Comparison of ENCODE assay signal across 19 mouse cellular contexts in genomic region chr5:3269760-3270159, GRCm38 (mm10).
DNase-seq lines count a peak whose midpoint lies in the region; ATAC-seq and TF ChIP-seq lines count a peak whose summit lies in the region.
"Had no signal": no experiment of that assay in that cellular context is flagged by ENCODE, and none has a peak within 500 bp of the region (broad histone marks: within the 10 kb centered on the region; RNA-seq: fewer than 3 reads in every experiment).

No protein-coding gene starts in this region.

- H3K36me3 ChIP-seq in forebrain, postnatal 0 days (ENCODE audit: insufficient read depth): no peaks in the 10 kb centered on the region
- no peaks in the 10 kb centered on the region for H3K36me3 ChIP-seq in forebrain, embryonic 13.5 days (ENCODE audit: poor library complexity, severe bottlenecking)
- H3K36me3 ChIP-seq in midbrain, embryonic 15.5 days (replicated peaks): no peaks in the 10 kb centered on the region
- H3K36me3 ChIP-seq: limb, embryonic 13.5 days had no signal

- H3K9me3 ChIP-seq in forebrain, postnatal 0 days (ENCODE audit: low read length): no peaks in the 10 kb centered on the region
- H3K9me3 ChIP-seq in forebrain, embryonic 13.5 days (replicated peaks): no peaks in the 10 kb centered on the region
- no peaks in the 10 kb centered on the region for H3K9me3 ChIP-seq in midbrain, embryonic 15.5 days
- H3K9me3 ChIP-seq: limb, embryonic 13.5 days had no signal

- peak; percentile 34 for DNase-seq in forebrain, postnatal 0 days
- peak; percentile 8 to 39 for DNase-seq in left cerebral cortex, postnatal 25 days (ENCODE audit: low spot score in 2 of 2)
- no peak for DNase-seq in left cerebral cortex, adult 18-20 months (ENCODE audit: low spot score in 2 of 2)
- DNase-seq in 3T3-L1 (ENCODE audit: low read depth, low spot score): peak; percentile 27
- no peak for DNase-seq in gastrocnemius, adult 18-20 months (ENCODE audit: low spot score)
- DNase-seq: cerebellum, adult 8-10 months; gastrocnemius, postnatal 14 days; kidney, adult 18-20 months; kidney, postnatal 36 days; layer of hippocampus, postnatal 36 days; retina, postnatal 1 day had no signal

- no peaks in the 10 kb centered on the region for H3K4me1 ChIP-seq in forebrain, postnatal 0 days (ENCODE audit: insufficient read depth)
- no peaks in the 10 kb centered on the region for H3K4me1 ChIP-seq in forebrain, embryonic 13.5 days
- H3K4me1 ChIP-seq in midbrain, embryonic 15.5 days: no peaks in the 10 kb centered on the region

- no peak overlapping the region for H3K27ac ChIP-seq in forebrain, postnatal 0 days (ENCODE audit: low read depth, low read length)
- no peak overlapping the region for H3K27ac ChIP-seq in forebrain, embryonic 13.5 days
- H3K27ac ChIP-seq in midbrain, embryonic 15.5 days: no peak overlapping the region
- H3K27ac ChIP-seq: limb, embryonic 13.5 days had no signal

- intact Hi-C loops in left cerebral cortex, postnatal 25 days (cut with DNase I): no loop called here

- TF ChIP-seq CTCF in forebrain, postnatal 0 days (IDR thresholded peaks at IDR 0.05; ENCODE audit: low read depth): no peak

- 80% methylated on average over 7 of the region's 7 CpGs for WGBS in forebrain, postnatal 0 days
- 91% methylated on average over 7 of the region's 7 CpGs for WGBS in forebrain, embryonic 13.5 days
- 90% methylated on average over 7 of the region's 7 CpGs for WGBS in midbrain, embryonic 15.5 days

- no peaks in the 10 kb centered on the region for H3K27me3 ChIP-seq in forebrain, postnatal 0 days (ENCODE audit: insufficient read depth, low read length)
- H3K27me3 ChIP-seq in forebrain, embryonic 13.5 days: no peaks in the 10 kb centered on the region
- H3K27me3 ChIP-seq in midbrain, embryonic 15.5 days (replicated peaks): no peaks in the 10 kb centered on the region

- H3K9ac ChIP-seq in forebrain, postnatal 0 days: no peak overlapping the region
- no peak overlapping the region for H3K9ac ChIP-seq in forebrain, embryonic 13.5 days
- no peak overlapping the region for H3K9ac ChIP-seq in midbrain, embryonic 15.5 days
- H3K9ac ChIP-seq: limb, embryonic 13.5 days had no signal

- H3K4me2 ChIP-seq in forebrain, postnatal 0 days (ENCODE audit: low read depth): no peak overlapping the region
- no peak overlapping the region for H3K4me2 ChIP-seq in forebrain, embryonic 13.5 days
- no peak overlapping the region for H3K4me2 ChIP-seq in midbrain, embryonic 15.5 days
- H3K4me2 ChIP-seq: limb, embryonic 13.5 days; midbrain, embryonic 11.5 days had no signal

- H3K4me3 ChIP-seq in forebrain, postnatal 0 days (ENCODE audit: low read depth, low read length): no peak overlapping the region
- no peak overlapping the region for H3K4me3 ChIP-seq in forebrain, embryonic 13.5 days
- no peak overlapping the region for H3K4me3 ChIP-seq in midbrain, embryonic 15.5 days
- H3K4me3 ChIP-seq: limb, embryonic 13.5 days; myocyte had no signal

- peak; percentile 76 for ATAC-seq in forebrain, postnatal 0 days
- no peak for ATAC-seq in forebrain, embryonic 13.5 days
- peak; percentile 20 for ATAC-seq in granulocyte monocyte progenitor cell, adult 5-6 weeks (replicated peaks; ENCODE audit: poor library complexity, severe bottlenecking)
- ATAC-seq in midbrain, embryonic 15.5 days (replicated peaks): no peak
- ATAC-seq: forebrain, embryonic 16.5 days; hindbrain, embryonic 16.5 days had no signal

Comparison
In these comparisons a context has a peak if more than half of its experiments do, and no peak if none do; other contexts are left out.
1. ATAC-seq: peak in forebrain, postnatal 0 days (single experiment) and granulocyte monocyte progenitor cell, adult 5-6 weeks (single experiment); none in forebrain, embryonic 13.5 days (single experiment) and midbrain, embryonic 15.5 days (single experiment).
2. DNase-seq: peak in forebrain, postnatal 0 days (single experiment), left cerebral cortex, postnatal 25 days (2 of 2) and 3T3-L1 (single experiment); none in left cerebral cortex, adult 18-20 months (0 of 2) and gastrocnemius, adult 18-20 months (single experiment).